Mouse (Mus musculus): ENCODE data around the gene Tyk2.
A peak's percentile ranks its signal among the peaks of the same experiment; 100 is the strongest.

DNA sequence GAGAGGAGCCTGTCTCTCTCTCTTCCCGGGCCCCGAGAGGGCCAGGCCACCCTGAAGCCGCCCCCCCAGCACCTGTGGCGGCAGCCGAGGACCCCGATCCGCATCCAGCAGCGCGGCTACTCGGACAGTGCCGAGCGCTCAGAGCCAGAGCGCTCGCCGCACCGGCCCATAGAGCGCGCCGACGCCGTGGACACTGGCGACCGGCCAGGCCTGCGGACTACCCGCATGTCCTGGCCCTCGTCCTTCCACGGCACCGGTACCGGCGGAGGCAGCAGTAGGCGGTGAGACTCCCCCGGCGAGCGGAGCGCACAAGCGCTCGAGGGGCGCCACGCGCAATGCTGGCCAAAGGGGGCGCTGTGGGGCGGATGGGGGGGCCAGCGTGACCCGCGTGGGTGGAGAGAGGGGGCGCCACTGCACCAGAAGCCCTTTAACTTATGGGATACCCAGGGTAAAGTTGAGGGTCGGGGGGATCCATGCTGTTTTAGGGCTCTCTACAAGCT lies 35.0 kb upstream of the Tyk2 start:
- peak; percentile 17; the same call in 1 of the 2 replicates for TF ChIP-seq CTCF (IDR thresholded peaks at IDR 0.05; ENCODE audit: borderline replicate concordance, insufficient read depth, low read depth, low read length)
- no peak for TF ChIP-seq POLR2A (IDR thresholded peaks at IDR 0.05; ENCODE audit: borderline replicate concordance, insufficient read depth, low read length)
